Mouse (Mus musculus) hindbrain, embryonic 10.5 days (tissue): ENCODE measurements around the gene 3110009E18Rik. TPM values are rescaled to one million over a fixed set of nuclear protein-coding genes. Genes with fewer than 3 reads are reported as not detected.

Experiments used
- DNase-seq: peaks from one replicate; pipeline ENCODE4 v3.0.0-alpha.2; 2017; ENCODE audit warnings: low spot score
- H3K27ac ChIP-seq: fragments of 300-500 bp; sonication (generic); 2 replicates; pipeline ENCODE4 v1.5.1; 2016; ENCODE audit warnings: mild to moderate bottlenecking, moderate library complexity
- H3K27me3 ChIP-seq: fragments of 300-500 bp; sonication (generic); 2 replicates; pipeline ENCODE4 v1.6.1; 2016; ENCODE audit warnings: mild to moderate bottlenecking; ENCODE audit not compliant: poor library complexity, insufficient read depth, severe bottlenecking
- H3K36me3 ChIP-seq: fragments of 300-500 bp; sonication (generic); 2 replicates; pipeline ENCODE4 v1.6.1; 2016; ENCODE audit warnings: mild to moderate bottlenecking, moderate library complexity
- H3K4me1 ChIP-seq: fragments of 300-500 bp; sonication (generic); replicated peaks from 2 replicates; pipeline ENCODE4 v1.6.1; 2016; ENCODE audit warnings: mild to moderate bottlenecking
- H3K4me3 ChIP-seq: fragments of 300-500 bp; sonication (generic); 2 replicates; pipeline ENCODE4 v1.5.1; 2016; ENCODE audit warnings: mild to moderate bottlenecking, moderate library complexity
- H3K9me3 ChIP-seq: fragments of 300-500 bp; sonication (generic); 2 replicates; pipeline ENCODE4 v1.6.1; 2016; ENCODE audit warnings: mild to moderate bottlenecking, moderate library complexity
- WGBS: fragments of 180-500 bp; shearing (Covaris S2); methylation state at CpG from one replicate; pipeline ENCODE4 v1.1.7; 2016; 5-methylcytosine and 5-hydroxymethylcytosine counted together
- polyA plus RNA-seq: library from polyadenylated mRNA; unstranded; fragments of >200 nt; fragmentation: Nextera tagmentation; extraction: Ambion mirVana; gene quantifications from 2 replicates; pipeline ENCODE4 v1.2.1, GENCODE M21; 2016

3110009E18Rik gene
- polyA plus RNA-seq, 1 experiment from 2014 or later, result 26.0 TPM

DNA sequence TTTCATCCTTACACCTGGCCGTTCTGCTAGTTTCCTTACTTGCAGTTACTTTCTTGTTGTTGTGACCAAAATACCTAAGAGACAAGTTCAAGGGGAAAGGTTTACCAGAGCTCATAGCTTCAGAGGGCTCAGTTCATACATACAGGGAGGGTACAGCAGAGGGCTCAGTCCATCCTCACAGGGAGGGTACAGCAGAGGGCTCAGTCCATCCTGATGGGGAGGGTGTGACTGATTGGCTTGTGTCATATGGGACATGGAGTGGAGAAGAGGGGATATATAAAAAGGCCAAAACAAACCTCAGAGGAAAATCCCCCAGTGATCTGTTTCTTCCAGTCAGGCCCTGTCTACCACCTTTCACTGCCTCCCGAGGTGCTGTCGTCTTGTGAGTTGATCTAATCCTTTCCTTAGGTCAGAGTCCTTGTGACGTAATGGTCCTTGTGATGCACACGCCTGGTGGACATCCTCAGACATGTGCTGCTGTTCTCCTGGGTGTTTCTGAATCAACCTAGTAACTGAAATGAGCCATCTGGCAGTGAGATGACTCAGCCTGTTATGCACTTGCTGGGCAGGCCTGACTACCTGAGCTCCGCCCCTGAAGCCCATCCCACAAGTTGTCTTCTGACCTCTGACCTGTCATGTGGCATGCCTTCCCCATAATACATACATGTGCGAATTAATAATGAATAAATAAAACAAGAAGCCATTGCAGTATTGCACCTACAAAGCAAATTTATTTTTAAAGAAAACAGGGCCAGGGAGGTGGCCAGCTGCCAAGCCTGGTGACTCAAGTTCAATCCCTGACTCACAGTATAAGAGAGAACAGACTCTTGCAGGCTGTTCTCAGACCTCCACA is 15.2 kb downstream of the 3110009E18Rik start:
- DNase-seq, result no peak
- H3K36me3 ChIP-seq, result no peaks in the 10 kb centered on the region
- no peak overlapping the region for H3K27ac ChIP-seq
- 84% methylated on average over 7 of the region's 7 CpGs for WGBS
- no peak overlapping the region for H3K4me3 ChIP-seq
- H3K9me3 ChIP-seq, result no peaks in the 10 kb centered on the region
- peaks cover 9% of the 10 kb centered on the region; the same call in 1 of the 2 replicates for H3K4me1 ChIP-seq
- no peaks in the 10 kb centered on the region for H3K27me3 ChIP-seq

- H3K9me3 ChIP-seq, result no peaks in the 10 kb centered on the region
- 32% methylated on average over 7 of the region's 7 CpGs for WGBS
- H3K36me3 ChIP-seq, result no peaks in the 10 kb centered on the region
- no peak for DNase-seq
- peaks cover 9% of the 10 kb centered on the region; the same call in 1 of the 2 replicates for H3K4me1 ChIP-seq
- H3K27ac ChIP-seq, result no peak overlapping the region
- no peaks in the 10 kb centered on the region for H3K27me3 ChIP-seq
- H3K4me3 ChIP-seq, result no peak overlapping the region
Observed at GRCm38 (mm10) chr1:120138923-120139540, 18.0 kb downstream of the 3110009E18Rik start.

- H3K4me1 ChIP-seq, result peaks cover 9% of the 10 kb centered on the region; the same call in 1 of the 2 replicates
- no peak for DNase-seq
- H3K36me3 ChIP-seq, result no peaks in the 10 kb centered on the region
- no peak overlapping the region for H3K4me3 ChIP-seq
- no peaks in the 10 kb centered on the region for H3K27me3 ChIP-seq
- 89% methylated on average over 9 of the region's 9 CpGs for WGBS
- no peak overlapping the region for H3K27ac ChIP-seq
- H3K9me3 ChIP-seq, result no peaks in the 10 kb centered on the region
Observed at GRCm38 (mm10) chr1:120140144-120140693, 19.2 kb downstream of the 3110009E18Rik start.

GRCm38 (mm10) chr1:120142551-120142950 is 21.6 kb downstream of the 3110009E18Rik start:
- H3K36me3 ChIP-seq, result no peaks in the 10 kb centered on the region
- no peaks in the 10 kb centered on the region for H3K9me3 ChIP-seq
- WGBS, result 89% methylated on average over 5 of the region's 5 CpGs
- no peak overlapping the region for H3K27ac ChIP-seq
- H3K4me3 ChIP-seq, result no peak overlapping the region
- no peaks in the 10 kb centered on the region for H3K27me3 ChIP-seq
- peaks cover 9% of the 10 kb centered on the region; the same call in 1 of the 2 replicates for H3K4me1 ChIP-seq
- no peak for DNase-seq

- H3K27ac ChIP-seq, result no peak overlapping the region
- H3K9me3 ChIP-seq, result no peaks in the 10 kb centered on the region
- 90% methylated on average over 8 of the region's 8 CpGs for WGBS
- H3K4me1 ChIP-seq, result no peaks in the 10 kb centered on the region
- no peaks in the 10 kb centered on the region for H3K36me3 ChIP-seq
- H3K4me3 ChIP-seq, result no peak overlapping the region
- no peak for DNase-seq
- no peaks in the 10 kb centered on the region for H3K27me3 ChIP-seq
Observed at GRCm38 (mm10) chr1:120145527-120146216, 24.7 kb downstream of the 3110009E18Rik start.

- DNase-seq, result no peak
- Histone ChIP-seq H3K4me1 (no peaks in the 10 kb centered on the region), H3K27ac (no peak overlapping the region), H3K9me3 (no peaks in the 10 kb centered on the region), H3K36me3 (no peaks in the 10 kb centered on the region), H3K4me3 (no peak overlapping the region), H3K27me3 (no peaks in the 10 kb centered on the region)
Observed at GRCm38 (mm10) chr1:120146994-120147393, 26.0 kb downstream of the 3110009E18Rik start.

- Histone ChIP-seq H3K27me3 (no peaks in the 10 kb centered on the region), H3K27ac (no peak overlapping the region), H3K36me3 (no peaks in the 10 kb centered on the region), H3K4me3 (no peak overlapping the region), H3K4me1 (no peaks in the 10 kb centered on the region), H3K9me3 (no peaks in the 10 kb centered on the region)
- DNase-seq, result peak; percentile 31
Observed at GRCm38 (mm10) chr1:120154232-120154631, 33.2 kb downstream of the 3110009E18Rik start.

DNA sequence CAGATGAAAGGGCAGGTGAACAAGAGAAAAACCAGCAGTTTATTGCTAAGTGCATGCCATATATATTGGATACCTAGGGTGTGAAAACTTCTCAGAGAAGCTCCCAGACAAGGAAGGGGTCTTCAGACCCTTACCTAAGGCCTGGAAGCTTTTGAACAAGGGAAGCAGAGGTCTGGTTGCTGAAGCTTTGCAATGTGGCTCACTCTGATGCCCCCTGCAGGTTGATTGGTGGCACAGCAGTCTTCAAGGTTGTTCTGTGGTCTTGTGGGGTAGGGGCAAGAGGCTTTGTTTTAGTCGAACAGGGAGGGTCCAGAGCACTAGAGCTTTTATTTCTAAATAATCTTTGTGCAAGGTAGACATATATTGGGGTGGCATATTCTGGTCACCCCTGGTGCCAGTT is 34.3 kb downstream of the 3110009E18Rik start:
- no peaks in the 10 kb centered on the region for H3K27me3 ChIP-seq
- H3K4me3 ChIP-seq, result no peak overlapping the region
- no peak overlapping the region for H3K27ac ChIP-seq
- peak; percentile 37 for DNase-seq
- no peaks in the 10 kb centered on the region for H3K9me3 ChIP-seq
- H3K36me3 ChIP-seq, result no peaks in the 10 kb centered on the region
- 0 out of 2 replicates have a peak, but pooled peaks cover 4% of the 10 kb centered on the region for H3K4me1 ChIP-seq
- WGBS, result 21% methylated on average over 1 of the region's 1 CpGs

DNA sequence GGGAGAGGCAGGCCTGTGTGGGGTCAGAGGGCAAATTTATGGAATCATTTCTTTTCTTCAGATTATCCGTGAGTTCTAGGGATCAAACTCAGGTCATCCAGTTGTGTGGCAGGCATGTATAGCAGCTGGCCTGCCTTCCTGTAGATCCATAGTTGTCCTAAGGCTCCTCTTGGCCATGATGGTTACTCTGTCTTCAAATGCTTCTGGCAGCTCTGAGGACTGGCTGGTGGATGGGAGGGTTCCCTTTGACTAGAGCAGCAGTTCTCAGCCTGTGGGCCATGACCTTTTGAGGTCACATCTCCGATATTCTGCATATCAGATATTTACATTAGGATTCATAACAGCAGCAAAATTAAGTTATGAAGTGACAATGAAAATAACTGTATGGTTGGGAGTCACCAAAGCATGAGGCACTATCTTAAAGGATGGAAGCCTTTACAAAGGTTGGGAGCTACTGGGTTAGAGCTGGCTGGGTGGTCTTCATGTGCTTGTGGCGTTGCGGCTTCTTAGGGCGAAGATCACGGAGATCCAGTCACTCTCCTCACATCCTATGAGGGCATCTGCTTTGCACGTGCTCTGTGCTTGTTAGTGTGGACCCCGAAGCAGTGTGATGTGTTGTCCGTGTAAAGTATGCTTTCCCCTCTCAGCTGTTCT is 37.6 kb downstream of the 3110009E18Rik start:
- 89% methylated on average over 9 of the region's 9 CpGs for WGBS
- H3K27ac ChIP-seq, result no peak overlapping the region
- H3K4me3 ChIP-seq, result no peak overlapping the region
- no peaks in the 10 kb centered on the region for H3K9me3 ChIP-seq
- H3K27me3 ChIP-seq, result no peaks in the 10 kb centered on the region
- DNase-seq, result no peak
- H3K4me1 ChIP-seq, result 0 out of 2 replicates have a peak, but pooled peaks cover 4% of the 10 kb centered on the region
- H3K36me3 ChIP-seq, result no peaks in the 10 kb centered on the region

- no peak overlapping the region for H3K27ac ChIP-seq
- no peaks in the 10 kb centered on the region for H3K27me3 ChIP-seq
- no peaks in the 10 kb centered on the region for H3K36me3 ChIP-seq
- H3K4me3 ChIP-seq, result no peak overlapping the region
- no peaks in the 10 kb centered on the region for H3K9me3 ChIP-seq
- H3K4me1 ChIP-seq, result 0 out of 2 replicates have a peak, but pooled peaks cover 4% of the 10 kb centered on the region
- DNase-seq, result no peak
- 92% methylated on average over 5 of the region's 5 CpGs for WGBS
Observed at GRCm38 (mm10) chr1:120161502-120161901, 40.5 kb downstream of the 3110009E18Rik start.

DNA sequence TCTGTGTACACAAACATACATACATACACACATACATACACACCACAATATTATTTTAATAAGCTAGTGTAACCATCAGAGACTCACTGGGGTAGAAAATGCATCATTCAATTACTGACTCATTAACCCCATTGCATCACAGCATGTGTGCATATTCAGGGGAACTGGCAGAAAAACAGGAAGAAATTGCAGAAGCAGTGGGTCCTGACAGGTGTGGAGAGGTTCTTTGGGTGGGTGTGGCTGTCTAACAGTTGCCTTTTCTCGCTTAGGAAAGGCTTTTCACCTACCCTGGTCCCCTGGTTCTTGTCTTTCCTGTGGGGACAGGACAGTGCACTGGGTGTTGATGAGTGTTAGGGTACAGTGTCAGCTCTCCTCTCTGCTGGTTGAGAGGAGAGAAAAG is 41.6 kb downstream of the 3110009E18Rik start:
- 72% methylated on average over 1 of the region's 1 CpGs for WGBS

GRCm38 (mm10) chr1:120168016-120168415 is 47.0 kb downstream of the 3110009E18Rik start:
- Histone ChIP-seq H3K4me3 (no peak overlapping the region), H3K27ac (no peak overlapping the region), H3K36me3 (no peaks in the 10 kb centered on the region), H3K4me1 (0 out of 2 replicates have a peak, but pooled peaks cover 5% of the 10 kb centered on the region), H3K27me3 (no peaks in the 10 kb centered on the region), H3K9me3 (no peaks in the 10 kb centered on the region)
- 81% methylated on average over 4 of the region's 4 CpGs for WGBS
- no peak for DNase-seq

More for the DNA sequence above, 41.6 kb downstream of the 3110009E18Rik start:
- no peak overlapping the region for H3K27ac ChIP-seq
- H3K36me3 ChIP-seq, result no peaks in the 10 kb centered on the region
- no peaks in the 10 kb centered on the region for H3K9me3 ChIP-seq
- H3K27me3 ChIP-seq, result no peaks in the 10 kb centered on the region
- H3K4me3 ChIP-seq, result no peak overlapping the region
- no peak for DNase-seq
- 0 out of 2 replicates have a peak, but pooled peaks cover 4% of the 10 kb centered on the region for H3K4me1 ChIP-seq
